Mouse (Mus musculus) CH12.LX (cell line): ENCODE data around the gene Cnpy1. TPM values are rescaled to one million over a fixed set of nuclear protein-coding genes. Genes with fewer than 3 reads are reported as not detected.

ENCODE experiments used
- DNase-seq: peaks from one replicate; pipeline ENCODE4 v3.0.0-alpha.2; 2013; ENCODE audit errors: extremely low read depth
- H3K27ac ChIP-seq: 2 replicates; pipeline ENCODE4 v1.5.1; 2012; ENCODE audit warnings: low read depth, mild to moderate bottlenecking, control low read depth, moderate library complexity; ENCODE audit not compliant: insufficient read depth
- H3K27me3 ChIP-seq: replicated peaks from 2 replicates; pipeline ENCODE3; 2012; ENCODE audit warnings: inconsistent platforms
- H3K36me3 ChIP-seq, 2 experiments: replicated peaks in 1 of 2; 2 replicates each; pipeline versions ENCODE3 to v1.6.1; 2012; ENCODE audit warnings: inconsistent platforms in 1 of 2, low read length in 1 of 2, mild to moderate bottlenecking in 1 of 2, mixed read lengths in 1 of 2, moderate library complexity in 1 of 2; ENCODE audit not compliant: control insufficient read depth in 1 of 2, insufficient read depth in 1 of 2
- H3K4me1 ChIP-seq, 2 experiments: 2 replicates each; pipeline ENCODE4 v1.6.1; 2012; ENCODE audit warnings: inconsistent platforms in 1 of 2, moderate library complexity in 1 of 2; ENCODE audit not compliant: insufficient read depth in 2 of 2, control insufficient read depth in 1 of 2
- H3K4me2 ChIP-seq: 2 replicates; pipeline ENCODE4 v1.6.1; 2012; ENCODE audit warnings: low read depth, mild to moderate bottlenecking, control low read depth; ENCODE audit not compliant: poor library complexity, insufficient read depth, severe bottlenecking
- H3K4me3 ChIP-seq, 3 experiments: fragments of 150-350 bp in 1 of 3; sonication (generic) in 1 of 3; replicated peaks in 1 of 3; 2 replicates each; pipeline versions ENCODE3 to v1.5.1; 2011 to 2012; ENCODE audit warnings: low read depth in 2 of 3, low read length in 2 of 3, mild to moderate bottlenecking in 2 of 3, moderate library complexity in 2 of 3, control low read depth in 1 of 3, improper control_type of control experiment in 1 of 3, inconsistent platforms in 1 of 3, mixed read lengths in 1 of 3; ENCODE audit not compliant: poor library complexity in 1 of 3
- H3K79me2 ChIP-seq: replicated peaks from 2 replicates; pipeline ENCODE4 v1.6.1; 2012; ENCODE audit warnings: mild to moderate bottlenecking, moderate library complexity; ENCODE audit not compliant: control insufficient read depth, poor library complexity, insufficient read depth, severe bottlenecking; ENCODE audit errors: extremely low read depth
- H3K9ac ChIP-seq: 2 replicates; pipeline ENCODE4 v1.6.1; 2012; ENCODE audit warnings: low read depth, mild to moderate bottlenecking, control low read depth, moderate library complexity; ENCODE audit not compliant: insufficient read depth
- H3K9me3 ChIP-seq: replicated peaks from 2 replicates; pipeline ENCODE3; 2012; ENCODE audit warnings: low read length, inconsistent platforms, mixed read lengths
- BHLHE40 ChIP-seq: IDR thresholded peaks from 2 replicates; pipeline ENCODE4 v1.6.1; 2011; ENCODE audit warnings: mild to moderate bottlenecking, low read depth, low read length, improper control_type of control experiment
- CHD1 ChIP-seq: IDR thresholded peaks from 2 replicates; pipeline ENCODE4 v1.6.1; 2012; ENCODE audit warnings: low read depth, low read length, improper control_type of control experiment, inconsistent platforms
- CTCF ChIP-seq, 2 experiments: IDR thresholded peaks in 1 of 2; conservative IDR thresholded peaks in 1 of 2; 2 replicates each; pipeline ENCODE4 v1.5.1; 2011 to 2012; ENCODE audit warnings: low read depth in 2 of 2, low read length in 2 of 2, improper control_type of control experiment in 1 of 2, inconsistent platforms in 1 of 2, mild to moderate bottlenecking in 1 of 2, moderate library complexity in 1 of 2
- E2F4 ChIP-seq: IDR thresholded peaks from 2 replicates; pipeline ENCODE4 v1.6.1; 2011; ENCODE audit warnings: low read depth, low read length, improper control_type of control experiment; ENCODE audit not compliant: insufficient replicate concordance
- EP300 ChIP-seq: IDR thresholded peaks from 2 replicates; pipeline ENCODE4 v1.6.1; 2011; ENCODE audit warnings: low read length, improper control_type of control experiment
- HCFC1 ChIP-seq: IDR thresholded peaks from 2 replicates; pipeline ENCODE4 v1.6.1; 2012; ENCODE audit warnings: low read depth, mild to moderate bottlenecking, inconsistent platforms, low read length, improper control_type of control experiment
- KAT2A ChIP-seq: IDR thresholded peaks from 2 replicates; pipeline ENCODE4 v1.6.1; 2012; ENCODE audit warnings: low read length, improper control_type of control experiment, inconsistent platforms; ENCODE audit not compliant: insufficient replicate concordance
- MAX ChIP-seq: IDR thresholded peaks from 2 replicates; pipeline ENCODE4 v1.6.1; 2011; ENCODE audit warnings: low read length, improper control_type of control experiment
- MAZ ChIP-seq: IDR thresholded peaks from 2 replicates; pipeline ENCODE4 v1.6.1; 2012; ENCODE audit warnings: low read depth, mild to moderate bottlenecking, inconsistent platforms, low read length, improper control_type of control experiment, moderate library complexity
- MEF2A ChIP-seq: IDR thresholded peaks from 2 replicates; pipeline ENCODE4 v1.6.1; 2014; ENCODE audit warnings: low read depth, mild to moderate bottlenecking, inconsistent platforms, low read length, improper control_type of control experiment, borderline replicate concordance
- NRF1 ChIP-seq: IDR thresholded peaks from 2 replicates; pipeline ENCODE4 v1.6.1; 2014; ENCODE audit warnings: low read depth, mild to moderate bottlenecking, inconsistent platforms, low read length, improper control_type of control experiment, moderate library complexity
- PAX5 ChIP-seq: IDR thresholded peaks from 2 replicates; pipeline ENCODE4 v1.6.1; 2012; ENCODE audit warnings: low read length, inconsistent platforms, mixed read lengths
- POLR2A ChIP-seq: IDR thresholded peaks from 2 replicates; pipeline ENCODE4 v1.6.1; 2011; ENCODE audit warnings: low read depth, mild to moderate bottlenecking, improper control_type of control experiment, low read length
- RCOR1 ChIP-seq: conservative IDR thresholded peaks from 2 replicates; pipeline ENCODE4 v1.6.1; 2012; ENCODE audit warnings: low read depth, mild to moderate bottlenecking, inconsistent platforms, low read length, improper control_type of control experiment
- SMC3 ChIP-seq: IDR thresholded peaks from 2 replicates; pipeline ENCODE4 v1.6.1; 2011; ENCODE audit warnings: low read depth, low read length, improper control_type of control experiment
- TCF12 ChIP-seq: IDR thresholded peaks from 2 replicates; pipeline ENCODE4 v1.6.1; 2014; ENCODE audit warnings: low read depth, mild to moderate bottlenecking, inconsistent platforms, low read length, improper control_type of control experiment
- UBTF ChIP-seq: IDR thresholded peaks from 2 replicates; pipeline ENCODE4 v1.6.1; 2012; ENCODE audit warnings: low read depth, mild to moderate bottlenecking, inconsistent platforms, low read length, improper control_type of control experiment, moderate library complexity
- USF1 ChIP-seq: IDR thresholded peaks from 2 replicates; pipeline ENCODE4 v1.6.1; 2014; ENCODE audit warnings: low read depth, mild to moderate bottlenecking, inconsistent platforms, low read length, improper control_type of control experiment
- ZKSCAN1 ChIP-seq: IDR thresholded peaks from 2 replicates; pipeline ENCODE4 v1.6.1; 2012; ENCODE audit warnings: low read depth, inconsistent platforms, low read length, improper control_type of control experiment, borderline replicate concordance
- ZNF384 ChIP-seq: IDR thresholded peaks from 2 replicates; pipeline ENCODE4 v1.6.1; 2012; ENCODE audit warnings: low read depth, low read length, improper control_type of control experiment, inconsistent platforms
- dilution Hi-C: fragments of 300-500 bp; cut with MboI; formaldehyde crosslinking; loops from 2 replicates; pipeline ENCODE4 v1.14.3; 2020; ENCODE audit warnings: low sequenced_read_pairs; ENCODE audit not compliant: extremely low pct_unique_long_range_greater_than_20kb, extremely low pct_ligation_motif_present
- in situ Hi-C: fragments of 300-500 bp; cut with MboI; formaldehyde crosslinking; loops from 3 replicates; pipeline ENCODE4 v1.14.3; 2019; ENCODE audit warnings: low sequenced_read_pairs, low pct_ligation_motif_present, low pct_unique_long_range_greater_than_20kb, mixed read lengths
- polyA plus RNA-seq: library from polyadenylated mRNA; unstranded; fragments of >175 nt; gene quantifications from 2 replicates; pipeline ENCODE4 v1.2.1, GENCODE M21; 2012; ENCODE audit warnings: low read depth; ENCODE audit not compliant: insufficient read length
- total RNA-seq, 2 experiments: library from RNA; depleted of rRNA; stranded (reverse); fragments of 300-350 nt in 1 of 2; fragments of >200 nt in 1 of 2; gene quantifications; 2 replicates each; pipeline ENCODE4 v1.2.3; 2012 to 2014

Cnpy1 gene
- total and polyA plus RNA-seq, 3 experiments = 0.11 to 0.26 TPM; not detected in 1

GRCm38 (mm10) chr5:28165358-28166255 is 80.0 kb downstream of the Cnpy1 start, which contains the start of gene En2:
Gene En2, plus strand, starts transcription at chr5:28165694.
- H3K9me3 ChIP-seq = peaks cover 33% of the 10 kb centered on the region
- no peak within 1 kb of the TSS for H3K4me2 ChIP-seq
- no peak for DNase-seq
- dilution Hi-C loops = no loop called here
- no peaks in the 10 kb centered on the region for H3K79me2 ChIP-seq
- H3K4me1 ChIP-seq = no peaks in the 10 kb centered on the region
- peaks cover 23% of the 10 kb centered on the region for H3K27me3 ChIP-seq
- TF ChIP-seq E2F4 (no peak), EP300 (no peak), SMC3 (no peak), RCOR1 (no peak), POLR2A (no peak), MAZ (no peak), TCF12 (no peak), CTCF (conservative IDR thresholded peaks at IDR 0.05 in 1 of 2, IDR thresholded peaks at IDR 0.05 in 1 of 2; ENCODE audit: low read depth in 2 of 2, low read length in 2 of 2) (no peak), MAX (no peak), USF1 (no peak), ZNF384 (no peak), MEF2A (no peak), BHLHE40 (no peak), UBTF (no peak), PAX5 (no peak), KAT2A (no peak)
- in situ Hi-C loops = no loop called here
- H3K36me3 ChIP-seq = no peaks in the 10 kb centered on the region
- no peak within 1 kb of the TSS for H3K4me3 ChIP-seq
- no peak within 1 kb of the TSS for H3K27ac ChIP-seq
- no peak within 1 kb of the TSS for H3K9ac ChIP-seq

- dilution Hi-C loops (no loop called here), in situ Hi-C loops (no loop called here)
- no peak for TF ChIP-seq KAT2A
- TF ChIP-seq NRF1 = no peak
- no peak for TF ChIP-seq HCFC1
- TF ChIP-seq CHD1 = no peak
- TF ChIP-seq ZKSCAN1 = no peak
- Histone ChIP-seq H3K4me3 (no peak overlapping the region), H3K4me2 (no peak overlapping the region), H3K4me1 (no peaks in the 10 kb centered on the region), H3K36me3 (no peaks in the 10 kb centered on the region), H3K27me3 (peaks cover 37% of the 10 kb centered on the region), H3K27ac (no peak overlapping the region), H3K79me2 (no peaks in the 10 kb centered on the region), H3K9me3 (peaks cover 33% of the 10 kb centered on the region), H3K9ac (no peak overlapping the region)
- DNase-seq = no peak
Measured at GRCm38 (mm10) chr5:28163926-28164325, 81.7 kb downstream of the Cnpy1 start.
